Mouse (Mus musculus): Measurements from ENCODE around the gene Ezh2.
"Not testable (repeated sequence)": the region's sequence is repeated elsewhere in the genome, so short reads cannot be mapped to it uniquely, and the experiment has no call there.

- not testable (repeated sequence) for TF ChIP-seq TAL1, GATA1 (IDR thresholded peaks at IDR 0.05; ENCODE audit: low read length)
Observed at GRCm38 (mm10) chr6:47608306-47608705, 13.2 kb upstream of the Ezh2 start.
